Mouse (Mus musculus): Measurements from ENCODE around the gene Tnfrsf13b. TPM values are rescaled to one million over a fixed set of nuclear protein-coding genes. Genes with fewer than 3 reads are reported as not detected.
A peak's percentile ranks its signal among the peaks of the same experiment; 100 is the strongest.
"Not testable (repeated sequence)": the region's sequence is repeated elsewhere in the genome, so short reads cannot be mapped to it uniquely, and the experiment has no call there.

The Tnfrsf13b gene
- polyA plus RNA-seq, 1 experiment from 2014 or later = 2.2 TPM

DNA sequence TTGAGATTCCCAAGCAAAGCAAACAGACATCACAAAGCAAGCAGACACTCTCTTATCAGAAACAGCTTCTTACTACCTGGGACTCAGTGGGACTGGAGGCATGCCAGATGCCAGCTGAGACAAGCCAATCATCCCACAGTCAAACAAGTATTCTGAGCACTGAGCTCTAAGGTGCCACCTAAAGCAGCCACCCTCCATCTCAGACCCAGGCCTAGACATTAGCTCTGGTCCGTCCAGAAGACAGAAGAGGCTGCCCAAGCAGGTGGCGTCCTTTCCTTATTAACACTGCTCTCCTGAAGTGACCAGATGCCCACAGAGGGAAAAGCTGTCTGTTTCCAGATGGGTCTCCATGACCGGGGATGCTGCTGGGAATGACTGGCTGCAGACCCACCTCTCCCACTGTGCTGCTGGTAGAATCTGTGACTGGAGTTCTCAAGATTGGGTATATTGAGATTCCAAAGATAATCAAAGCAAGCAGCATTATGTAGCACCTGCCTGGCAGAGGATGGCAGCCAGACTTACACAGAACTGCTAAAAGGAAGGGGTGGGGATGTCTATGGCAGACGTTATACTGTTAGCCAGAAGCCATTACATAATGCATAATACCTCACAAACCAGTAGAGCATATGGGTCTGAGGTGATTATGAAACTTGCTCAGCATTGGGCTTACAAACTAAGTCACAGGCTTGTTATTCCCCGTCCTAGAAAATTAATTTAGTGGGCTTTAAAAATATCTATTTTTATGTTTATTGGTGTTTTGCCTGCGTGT is 23.9 kb downstream of the Tnfrsf13b start:
- WGBS = 63% methylated on average over 6 of the region's 6 CpGs
- H3K9ac ChIP-seq = no peak overlapping the region
- no peak overlapping the region for H3K4me3 ChIP-seq
- H3K27ac ChIP-seq (ENCODE audit: poor library complexity, severe bottlenecking) = no peak overlapping the region
- H3K4me2 ChIP-seq = no peak overlapping the region
- peaks cover 24% of the 10 kb centered on the region for H3K27me3 ChIP-seq (replicated peaks)
- H3K4me1 ChIP-seq (replicated peaks) = peaks cover 12% of the 10 kb centered on the region; the same call in 1 of the 2 replicates
- H3K9me3 ChIP-seq (replicated peaks) = no peaks in the 10 kb centered on the region
- H3K36me3 ChIP-seq = peaks cover 40% of the 10 kb centered on the region
- ATAC-seq (ENCODE audit: insufficient number of reproducible peaks, low FRiP score) = no peak

DNA sequence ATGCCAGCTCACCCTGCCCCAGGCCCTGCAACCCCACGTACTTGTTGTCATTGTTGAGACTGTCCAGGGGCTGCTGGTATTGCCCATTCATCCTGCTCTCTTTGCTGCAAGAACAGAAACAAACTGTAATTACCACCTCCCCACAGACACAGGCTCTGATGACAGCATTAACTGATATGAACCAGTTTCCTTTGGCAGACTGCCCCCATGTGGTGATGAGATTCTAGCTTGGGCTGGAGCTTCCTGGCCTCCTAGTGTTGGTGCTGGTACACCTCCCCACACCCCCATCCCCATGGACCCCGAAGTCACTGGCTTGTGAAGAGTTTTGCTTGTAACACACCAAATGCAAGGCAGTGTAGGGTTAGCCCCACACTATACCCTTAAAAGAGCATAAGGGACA is 29.2 kb downstream of the Tnfrsf13b start:
- Histone ChIP-seq H3K9me3 (replicated peaks) (no peaks in the 10 kb centered on the region), H3K4me1 (replicated peaks) (peaks cover 6% of the 10 kb centered on the region; the same call in 1 of the 2 replicates), H3K4me3 (no peak overlapping the region), H3K4me2 (no peak overlapping the region), H3K9ac (no peak overlapping the region), H3K27me3 (replicated peaks) (no peaks in the 10 kb centered on the region), H3K27ac (ENCODE audit: poor library complexity, severe bottlenecking) (no peak overlapping the region), H3K36me3 (peaks cover 92% of the 10 kb centered on the region)
- ATAC-seq (ENCODE audit: insufficient number of reproducible peaks, low FRiP score) = peak; percentile 31; the same call in 1 of the 2 replicates
- 57% methylated on average over 2 of the region's 2 CpGs for WGBS

DNA sequence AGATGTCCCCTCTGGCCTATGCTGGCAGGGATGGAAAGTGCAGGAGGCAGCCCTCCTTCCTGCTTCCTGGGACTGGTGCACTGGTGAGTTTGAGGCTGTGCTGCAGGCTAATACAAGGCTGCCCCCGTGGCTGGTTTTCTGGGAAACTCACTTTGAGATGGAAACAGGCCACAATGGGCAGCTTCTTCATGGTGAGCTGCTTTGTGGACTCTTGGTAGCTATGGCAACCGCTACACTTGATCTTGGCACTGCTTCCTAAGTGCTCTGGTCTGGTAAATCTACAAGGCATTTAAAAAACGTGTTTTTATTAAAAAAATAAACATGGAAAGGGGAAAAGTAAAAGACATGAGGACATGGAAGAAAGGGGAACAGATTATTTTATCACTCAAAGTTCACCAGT is 31.6 kb downstream of the Tnfrsf13b start:
- Histone ChIP-seq H3K4me1 (replicated peaks) (peaks cover 6% of the 10 kb centered on the region; the same call in 1 of the 2 replicates), H3K27ac (ENCODE audit: poor library complexity, severe bottlenecking) (no peak overlapping the region), H3K36me3 (peaks cover 99% of the 10 kb centered on the region), H3K27me3 (replicated peaks) (no peaks in the 10 kb centered on the region), H3K9ac (no peak overlapping the region), H3K9me3 (replicated peaks) (no peaks in the 10 kb centered on the region), H3K4me3 (no peak overlapping the region), H3K4me2 (no peak overlapping the region)
- 76% methylated on average over 3 of the region's 3 CpGs for WGBS
- no peak for ATAC-seq (ENCODE audit: insufficient number of reproducible peaks, low FRiP score)

DNA sequence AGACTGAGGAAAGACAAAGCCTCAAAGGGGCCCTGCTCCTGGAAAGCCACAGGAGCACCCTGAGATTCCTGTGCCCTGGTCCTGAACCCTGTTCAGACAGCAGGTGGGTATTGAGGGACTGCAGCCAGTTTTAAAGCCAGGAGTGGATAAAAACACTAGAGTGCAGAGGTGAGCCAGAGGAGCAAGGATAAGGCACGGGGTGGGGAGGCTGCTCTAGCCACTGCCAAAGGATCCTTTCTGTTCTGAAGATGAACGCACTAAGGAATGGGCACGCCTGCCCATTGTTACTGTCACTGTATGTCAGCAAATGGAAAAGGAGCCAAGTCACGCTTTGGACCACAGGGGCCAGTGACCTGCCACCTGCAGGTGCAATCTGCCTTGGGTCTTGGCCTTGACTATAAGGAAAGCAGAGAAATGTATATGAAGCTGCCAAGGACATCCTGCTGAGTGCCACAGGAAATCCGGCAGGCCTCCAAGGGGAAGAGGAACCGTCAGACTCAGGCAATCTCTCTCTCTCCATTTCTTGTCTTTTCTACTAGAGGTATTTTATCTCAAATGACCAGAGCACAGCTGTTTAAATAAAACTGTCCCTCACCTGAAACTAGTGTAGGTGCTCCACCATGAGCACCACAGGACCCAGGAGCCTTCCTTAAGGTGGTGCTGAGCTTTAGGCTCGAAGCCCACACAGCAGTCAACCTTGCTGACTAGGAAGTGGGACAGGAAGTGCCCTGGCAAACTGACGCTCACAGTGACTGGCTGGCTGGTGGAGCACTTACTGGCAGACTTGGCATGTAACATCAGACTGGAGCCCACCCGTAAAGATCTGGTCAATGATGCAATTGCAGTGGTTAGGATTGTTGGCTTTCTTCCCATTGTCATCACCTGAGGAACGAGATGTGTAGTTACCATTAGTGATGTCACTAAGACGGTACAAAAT is 33.5 kb downstream of the Tnfrsf13b start:
- H3K27ac ChIP-seq (ENCODE audit: poor library complexity, severe bottlenecking) = no peak overlapping the region
- WGBS = 70% methylated on average over 11 of the region's 11 CpGs
- peaks cover 99% of the 10 kb centered on the region for H3K36me3 ChIP-seq
- no peak overlapping the region for H3K4me2 ChIP-seq
- H3K4me1 ChIP-seq (replicated peaks) = peaks cover 9% of the 10 kb centered on the region; the same call in 1 of the 2 replicates
- H3K27me3 ChIP-seq (replicated peaks) = no peaks in the 10 kb centered on the region
- no peak for ATAC-seq (ENCODE audit: insufficient number of reproducible peaks, low FRiP score)
- H3K9me3 ChIP-seq (replicated peaks) = no peaks in the 10 kb centered on the region
- H3K9ac ChIP-seq = no peak overlapping the region
- H3K4me3 ChIP-seq = no peak overlapping the region

DNA sequence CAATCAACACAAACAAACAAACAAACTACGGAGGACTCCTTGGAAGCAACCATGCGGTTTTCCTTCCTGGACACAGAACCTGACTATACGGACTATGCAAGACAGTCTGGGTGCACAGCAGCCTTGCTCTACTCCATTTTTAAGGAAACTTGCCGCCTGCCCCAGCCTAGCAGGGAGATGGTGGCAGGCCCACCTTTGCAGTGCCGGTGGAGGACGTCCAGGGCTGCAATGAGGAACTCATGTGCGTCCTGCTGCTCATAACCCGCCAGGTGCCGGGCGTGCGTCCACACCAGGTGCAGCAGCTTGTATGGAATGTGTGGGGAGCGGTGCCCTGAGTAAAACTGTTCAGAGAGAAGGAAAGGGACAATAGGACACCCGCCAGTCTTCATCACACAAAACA is 34.6 kb downstream of the Tnfrsf13b start:
- peaks cover 95% of the 10 kb centered on the region for H3K36me3 ChIP-seq
- 90% methylated on average over 13 of the region's 13 CpGs for WGBS
- no peak for ATAC-seq (ENCODE audit: insufficient number of reproducible peaks, low FRiP score)
- no peak overlapping the region for H3K4me3 ChIP-seq
- H3K9ac ChIP-seq = no peak overlapping the region
- H3K27me3 ChIP-seq (replicated peaks) = no peaks in the 10 kb centered on the region
- no peak overlapping the region for H3K4me2 ChIP-seq
- H3K4me1 ChIP-seq (replicated peaks) = 0 out of 2 replicates have a peak, but pooled peaks cover 3% of the 10 kb centered on the region
- no peaks in the 10 kb centered on the region for H3K9me3 ChIP-seq (replicated peaks)
- H3K27ac ChIP-seq (ENCODE audit: poor library complexity, severe bottlenecking) = no peak overlapping the region

DNA sequence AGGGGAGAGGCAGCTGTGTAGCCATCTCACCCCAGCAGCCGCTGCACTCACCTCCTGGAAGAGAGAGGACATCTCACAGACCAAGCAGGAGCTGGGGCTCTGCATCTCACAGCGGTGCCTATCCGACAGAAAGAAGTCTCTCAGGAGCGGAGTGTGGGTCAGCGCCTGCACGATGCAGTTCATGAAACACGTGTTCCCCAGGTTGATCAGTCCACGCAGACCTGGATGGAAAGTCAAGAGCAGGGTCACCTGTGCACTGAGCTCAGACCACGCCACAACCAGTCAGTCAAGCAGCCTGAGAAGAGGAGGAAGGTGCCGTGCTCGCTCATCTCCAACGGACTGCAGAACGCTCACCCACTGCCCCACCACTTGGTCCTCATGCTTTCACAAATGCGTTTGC is 36.2 kb downstream of the Tnfrsf13b start:
- H3K9me3 ChIP-seq (replicated peaks) = no peaks in the 10 kb centered on the region
- no peak overlapping the region for H3K4me2 ChIP-seq
- H3K4me3 ChIP-seq = no peak overlapping the region
- H3K27ac ChIP-seq (ENCODE audit: poor library complexity, severe bottlenecking) = no peak overlapping the region
- peaks cover 94% of the 10 kb centered on the region for H3K36me3 ChIP-seq
- no peak for ATAC-seq (ENCODE audit: insufficient number of reproducible peaks, low FRiP score)
- 92% methylated on average over 14 of the region's 14 CpGs for WGBS
- no peaks in the 10 kb centered on the region for H3K27me3 ChIP-seq (replicated peaks)
- no peak overlapping the region for H3K9ac ChIP-seq
- 0 out of 2 replicates have a peak, but pooled peaks cover 3% of the 10 kb centered on the region for H3K4me1 ChIP-seq (replicated peaks)

DNA sequence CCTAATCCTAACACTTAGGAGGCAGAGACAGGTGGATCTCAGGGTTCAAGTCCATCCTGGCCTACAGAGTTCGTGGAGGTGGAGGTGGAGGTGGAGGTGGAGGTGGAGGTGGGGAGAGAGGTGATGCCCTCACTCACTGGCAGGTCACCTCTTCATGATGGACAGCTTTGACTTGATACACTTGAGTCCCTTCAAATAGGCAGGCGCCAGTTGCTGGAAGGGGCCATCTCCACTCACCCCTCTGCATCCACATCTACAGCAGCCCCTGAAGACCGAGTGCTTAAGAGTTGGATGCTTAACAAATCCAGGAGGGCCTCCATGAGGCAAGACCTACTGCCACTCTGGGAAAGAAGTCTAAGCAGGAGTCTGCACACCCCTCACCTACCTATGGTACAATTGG is 36.8 kb downstream of the Tnfrsf13b start:
- 95% methylated on average over 3 of the region's 3 CpGs for WGBS

DNA sequence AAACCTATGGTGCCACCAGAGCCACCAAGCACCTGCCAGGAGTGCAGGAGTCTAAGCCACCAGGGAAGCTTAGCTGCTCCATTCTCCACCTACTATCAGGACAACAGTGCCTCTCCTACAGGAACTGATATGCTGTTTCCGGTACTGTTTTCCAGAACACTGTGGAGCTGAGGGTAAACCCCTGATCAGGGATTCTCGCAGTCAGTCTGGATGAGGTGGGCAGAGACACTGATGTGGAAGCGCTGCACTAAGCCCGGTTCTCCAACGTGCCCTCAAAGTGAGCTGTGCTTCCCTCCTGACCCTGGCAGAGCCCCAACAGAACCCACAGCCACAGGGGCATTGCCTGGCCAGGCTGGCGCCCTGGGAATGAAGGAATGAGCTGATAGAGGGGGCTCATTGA is 37.8 kb downstream of the Tnfrsf13b start:
- Histone ChIP-seq H3K9ac (no peak overlapping the region), H3K27me3 (replicated peaks) (no peaks in the 10 kb centered on the region), H3K9me3 (replicated peaks) (no peaks in the 10 kb centered on the region), H3K4me3 (no peak overlapping the region), H3K4me2 (no peak overlapping the region), H3K27ac (ENCODE audit: poor library complexity, severe bottlenecking) (no peak overlapping the region), H3K36me3 (peaks cover 84% of the 10 kb centered on the region), H3K4me1 (replicated peaks) (peaks cover 10% of the 10 kb centered on the region)
- ATAC-seq (ENCODE audit: insufficient number of reproducible peaks, low FRiP score) = peak; percentile 29; the same call in 1 of the 2 replicates
- 80% methylated on average over 6 of the region's 6 CpGs for WGBS

More for the DNA sequence above, 36.8 kb downstream of the Tnfrsf13b start:
- no peaks in the 10 kb centered on the region for H3K9me3 ChIP-seq (replicated peaks)
- H3K27ac ChIP-seq (ENCODE audit: poor library complexity, severe bottlenecking) = no peak overlapping the region
- no peak for ATAC-seq (ENCODE audit: insufficient number of reproducible peaks, low FRiP score)
- H3K9ac ChIP-seq = no peak overlapping the region
- peaks cover 93% of the 10 kb centered on the region for H3K36me3 ChIP-seq
- no peaks in the 10 kb centered on the region for H3K27me3 ChIP-seq (replicated peaks)
- peaks cover 3% of the 10 kb centered on the region; the same call in 1 of the 2 replicates for H3K4me1 ChIP-seq (replicated peaks)
- H3K4me3 ChIP-seq = no peak overlapping the region
- H3K4me2 ChIP-seq = no peak overlapping the region

DNA sequence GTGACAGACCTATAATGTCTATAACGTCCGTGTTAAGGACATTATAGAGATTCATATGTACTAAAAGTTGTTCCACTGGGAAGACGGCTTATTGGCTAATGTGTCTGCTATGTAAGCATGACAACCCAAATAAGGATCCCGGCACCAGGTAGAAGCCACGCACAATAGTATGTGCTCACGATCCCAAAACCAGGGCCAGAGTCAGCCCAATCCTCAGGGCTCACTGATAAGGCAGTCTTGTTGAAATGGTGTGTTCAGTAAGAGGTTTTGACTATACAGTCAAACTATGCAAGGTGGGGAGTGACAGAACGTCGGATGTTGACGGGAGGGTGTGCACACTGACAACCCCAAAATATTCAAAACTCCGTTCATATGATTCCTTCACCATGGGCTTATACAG is 38.3 kb downstream of the Tnfrsf13b start:
- Histone ChIP-seq H3K27ac (ENCODE audit: poor library complexity, severe bottlenecking) (no peak overlapping the region), H3K36me3 (peaks cover 78% of the 10 kb centered on the region), H3K4me3 (no peak overlapping the region), H3K9me3 (replicated peaks) (no peaks in the 10 kb centered on the region), H3K4me1 (replicated peaks) (peaks cover 15% of the 10 kb centered on the region), H3K27me3 (replicated peaks) (no peaks in the 10 kb centered on the region), H3K4me2 (no peak overlapping the region), H3K9ac (no peak overlapping the region)
- WGBS = 90% methylated on average over 10 of the region's 10 CpGs
- no peak for ATAC-seq (ENCODE audit: insufficient number of reproducible peaks, low FRiP score)

DNA sequence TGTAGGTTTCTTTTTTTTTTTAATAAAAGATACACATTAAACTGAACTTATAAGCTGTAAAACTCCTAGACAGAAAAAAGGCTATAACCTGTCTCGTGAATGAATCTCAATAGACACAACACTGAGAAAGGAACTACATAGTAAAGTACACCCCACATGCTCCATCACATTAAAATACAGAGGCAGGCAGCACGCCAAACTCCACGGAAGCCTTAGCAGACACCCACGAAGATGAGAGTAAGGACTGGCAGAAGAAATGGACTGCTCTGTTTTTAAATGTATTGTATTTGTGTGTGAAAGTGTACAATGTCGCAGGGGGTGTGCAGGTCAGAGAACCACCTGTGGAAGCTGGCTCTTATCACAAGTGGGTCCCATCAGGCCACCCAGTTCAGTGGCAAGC is 43.6 kb downstream of the Tnfrsf13b start:
- Histone ChIP-seq H3K9me3 (replicated peaks) (no peaks in the 10 kb centered on the region), H3K27me3 (replicated peaks) (no peaks in the 10 kb centered on the region), H3K9ac (no peak overlapping the region), H3K4me2 (no peak overlapping the region), H3K4me3 (no peak overlapping the region), H3K27ac (ENCODE audit: poor library complexity, severe bottlenecking) (no peak overlapping the region), H3K4me1 (replicated peaks) (peaks cover 36% of the 10 kb centered on the region), H3K36me3 (peaks cover 30% of the 10 kb centered on the region)
- 82% methylated on average over 5 of the region's 5 CpGs for WGBS
- ATAC-seq (ENCODE audit: insufficient number of reproducible peaks, low FRiP score) = no peak

DNA sequence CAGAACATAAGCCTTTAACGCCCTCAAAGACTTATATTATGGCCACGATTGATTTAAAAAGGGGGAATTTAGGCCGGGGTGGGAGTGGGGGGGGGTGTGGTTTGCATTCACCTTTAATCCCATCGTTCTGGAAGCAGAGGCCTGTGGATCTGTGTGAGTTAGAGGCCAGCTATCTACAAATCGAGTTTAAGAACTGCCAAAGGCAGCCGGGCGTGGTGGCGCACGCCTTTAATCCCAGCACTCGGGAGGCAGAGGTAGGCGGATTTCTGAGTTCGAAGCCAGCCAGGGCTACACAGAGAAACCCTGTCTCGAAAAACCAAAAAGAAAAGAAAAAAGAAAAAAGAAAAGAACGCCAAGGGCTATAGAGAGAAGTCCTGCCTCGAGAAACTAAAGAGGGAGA is 46.9 kb downstream of the Tnfrsf13b start:
- H3K27ac ChIP-seq (ENCODE audit: poor library complexity, severe bottlenecking); H3K9me3 ChIP-seq (replicated peaks); ATAC-seq (ENCODE audit: insufficient number of reproducible peaks, low FRiP score); H3K36me3 ChIP-seq; H3K27me3 ChIP-seq (replicated peaks): not testable (repeated sequence)
- Histone ChIP-seq H3K4me2 (peak overlapping the region; percentile 87), H3K9ac (peak overlapping the region; percentile 61), H3K4me3 (peak overlapping the region; percentile 98), H3K4me1 (replicated peaks) (peaks cover 36% of the 10 kb centered on the region)
- 40% methylated on average over 15 of the region's 15 CpGs for WGBS
